Mouse (Mus musculus) forebrain, embryonic 12.5 days (tissue): ENCODE data around the gene Cnnm4. TPM values are rescaled to one million over a fixed set of nuclear protein-coding genes. Genes with fewer than 3 reads are reported as not detected.

Experiments used
- ATAC-seq: fragments of 200-750 bp; cut with Nextera tagmentation; 2 replicates; pipeline ENCODE4 v1.8.0; 2017; ENCODE audit warnings: moderate TSS enrichment; ENCODE audit not compliant: low FRiP score
- H3K27ac ChIP-seq: fragments of 300-500 bp; sonication (generic); 2 replicates; pipeline ENCODE4 v1.5.1; 2016; ENCODE audit warnings: mild to moderate bottlenecking
- H3K27me3 ChIP-seq: fragments of 300-500 bp; sonication (generic); 2 replicates; pipeline ENCODE4 v1.6.1; 2016; ENCODE audit warnings: mild to moderate bottlenecking
- H3K36me3 ChIP-seq: fragments of 300-500 bp; sonication (generic); replicated peaks from 2 replicates; pipeline ENCODE4 v1.6.1; 2016; ENCODE audit warnings: mild to moderate bottlenecking
- H3K4me1 ChIP-seq: fragments of 300-500 bp; sonication (generic); 2 replicates; pipeline ENCODE4 v1.6.1; 2016
- H3K4me2 ChIP-seq: fragments of 300-500 bp; sonication (generic); 2 replicates; pipeline ENCODE4 v1.6.1; 2016; ENCODE audit warnings: mild to moderate bottlenecking, moderate library complexity
- H3K4me3 ChIP-seq: fragments of 300-500 bp; sonication (generic); replicated peaks from 2 replicates; pipeline ENCODE4 v1.5.1; 2016; ENCODE audit warnings: mild to moderate bottlenecking
- H3K9ac ChIP-seq: fragments of 300-500 bp; sonication (generic); 2 replicates; pipeline ENCODE4 v1.6.1; 2016; ENCODE audit warnings: mild to moderate bottlenecking
- H3K9me3 ChIP-seq: fragments of 300-500 bp; sonication (generic); 2 replicates; pipeline ENCODE4 v1.6.1; 2016
- WGBS: fragments of 180-500 bp; shearing (Covaris S2); methylation state at CpG from one replicate; pipeline ENCODE4 v1.1.7; 2016; 5-methylcytosine and 5-hydroxymethylcytosine counted together
- microRNA-seq: library from miRNA; unstranded; fragments of <30 nt; microRNA quantifications from one replicate; pipeline ENCODE4, GENCODE M21; 2017
- polyA plus RNA-seq: library from polyadenylated mRNA; unstranded; fragments of >200 nt; fragmentation: Nextera tagmentation; extraction: Ambion mirVana; gene quantifications from 2 replicates; pipeline ENCODE4 v1.2.1, GENCODE M21; 2016

Gene Cnnm4
- polyA plus RNA-seq, 1 experiment from 2014 or later: 9.9 TPM

- Histone ChIP-seq H3K27ac (no peak overlapping the region), H3K36me3 (peaks cover 64% of the 10 kb centered on the region), H3K4me2 (no peak overlapping the region), H3K9ac (no peak overlapping the region), H3K27me3 (no peaks in the 10 kb centered on the region), H3K4me3 (no peak overlapping the region), H3K9me3 (no peaks in the 10 kb centered on the region), H3K4me1 (peaks cover 45% of the 10 kb centered on the region)
- WGBS: 89% methylated on average over 18 of the region's 18 CpGs
- ATAC-seq: no peak
These were observed 78.1 kb downstream of the Cnnm4 start for GRCm38 (mm10) chr1:36549491-36549890.

DNA sequence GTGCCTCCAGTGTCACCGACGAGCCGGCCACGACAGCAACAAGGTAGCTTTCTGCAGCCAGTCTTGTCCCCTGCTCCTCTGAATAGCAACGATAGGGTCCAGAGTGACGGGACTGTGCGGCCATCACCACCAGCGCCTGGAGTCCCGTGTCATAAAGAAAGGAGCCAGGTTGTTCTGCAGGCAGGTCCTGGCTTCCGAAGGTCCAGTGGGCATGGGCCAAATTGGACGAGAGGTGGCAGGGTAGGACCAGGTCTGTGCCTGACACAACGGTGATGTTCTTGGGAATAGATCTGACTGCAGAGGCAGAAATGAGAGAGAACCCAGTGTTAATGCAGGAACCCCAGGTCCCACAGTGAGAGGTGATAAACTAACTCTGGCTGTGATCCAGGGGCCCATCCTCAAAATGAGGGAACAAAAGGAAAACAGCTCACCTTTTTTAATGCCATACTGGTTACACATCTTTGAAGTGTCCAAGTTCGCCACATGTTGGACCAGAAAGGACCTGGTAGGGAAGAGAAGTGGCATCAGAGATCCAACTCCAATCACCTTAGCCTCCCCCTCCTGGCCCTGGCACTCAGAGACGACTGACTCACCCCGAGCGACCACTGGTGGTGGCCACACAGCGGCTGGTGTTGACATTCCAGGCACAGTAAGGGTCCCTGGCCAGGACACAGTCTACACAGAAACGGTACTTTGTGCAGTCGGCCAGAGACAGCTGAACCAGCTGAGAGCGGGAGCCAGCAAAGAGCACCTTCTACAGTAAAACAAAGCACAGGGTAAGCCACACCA lies 78.8 kb downstream of the Cnnm4 start:
- WGBS: 85% methylated on average over 20 of the region's 20 CpGs

DNA sequence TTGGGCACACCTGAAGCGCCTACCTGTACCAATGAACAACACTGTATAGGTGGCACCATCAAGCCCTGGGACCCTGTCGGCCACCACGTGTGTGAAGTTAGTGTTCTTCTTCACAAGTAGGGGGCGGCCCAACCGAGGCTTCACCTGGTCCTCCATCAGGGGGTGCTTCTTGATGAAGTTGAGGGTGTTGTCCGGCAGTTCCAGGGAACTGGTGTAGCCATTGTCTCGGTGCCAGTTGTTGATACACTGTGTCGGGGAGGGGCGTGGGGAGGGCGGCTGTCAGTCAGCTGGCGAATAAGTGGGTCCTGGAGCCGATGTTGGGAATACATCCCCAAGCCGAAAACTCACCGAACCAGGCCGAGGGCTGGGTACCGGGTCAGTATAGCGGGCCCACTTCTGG lies 80.5 kb downstream of the Cnnm4 start:
- H3K4me3 ChIP-seq: no peak overlapping the region
- no peak overlapping the region for H3K4me2 ChIP-seq
- no peak for ATAC-seq
- H3K27ac ChIP-seq: no peak overlapping the region
- no peaks in the 10 kb centered on the region for H3K9me3 ChIP-seq
- H3K9ac ChIP-seq: no peak overlapping the region
- no peaks in the 10 kb centered on the region for H3K27me3 ChIP-seq
- peaks cover 76% of the 10 kb centered on the region for H3K36me3 ChIP-seq
- 90% methylated on average over 17 of the region's 17 CpGs for WGBS
- peaks cover 48% of the 10 kb centered on the region for H3K4me1 ChIP-seq

More for the DNA sequence above, 78.8 kb downstream of the Cnnm4 start:
- Histone ChIP-seq H3K4me1 (peaks cover 52% of the 10 kb centered on the region), H3K9ac (no peak overlapping the region), H3K4me2 (no peak overlapping the region), H3K4me3 (no peak overlapping the region), H3K27me3 (no peaks in the 10 kb centered on the region), H3K27ac (no peak overlapping the region), H3K36me3 (peaks cover 72% of the 10 kb centered on the region), H3K9me3 (no peaks in the 10 kb centered on the region)
- ATAC-seq: no peak

GRCm38 (mm10) chr1:36552506-36552905 lies 81.1 kb downstream of the Cnnm4 start:
- no peak overlapping the region for H3K27ac ChIP-seq
- no peaks in the 10 kb centered on the region for H3K27me3 ChIP-seq
- H3K9me3 ChIP-seq: no peaks in the 10 kb centered on the region
- no peak overlapping the region for H3K9ac ChIP-seq
- 91% methylated on average over 16 of the region's 16 CpGs for WGBS
- no peak for ATAC-seq
- no peak overlapping the region for H3K4me2 ChIP-seq
- peaks cover 76% of the 10 kb centered on the region for H3K36me3 ChIP-seq
- no peak overlapping the region for H3K4me3 ChIP-seq
- peaks cover 46% of the 10 kb centered on the region for H3K4me1 ChIP-seq

DNA sequence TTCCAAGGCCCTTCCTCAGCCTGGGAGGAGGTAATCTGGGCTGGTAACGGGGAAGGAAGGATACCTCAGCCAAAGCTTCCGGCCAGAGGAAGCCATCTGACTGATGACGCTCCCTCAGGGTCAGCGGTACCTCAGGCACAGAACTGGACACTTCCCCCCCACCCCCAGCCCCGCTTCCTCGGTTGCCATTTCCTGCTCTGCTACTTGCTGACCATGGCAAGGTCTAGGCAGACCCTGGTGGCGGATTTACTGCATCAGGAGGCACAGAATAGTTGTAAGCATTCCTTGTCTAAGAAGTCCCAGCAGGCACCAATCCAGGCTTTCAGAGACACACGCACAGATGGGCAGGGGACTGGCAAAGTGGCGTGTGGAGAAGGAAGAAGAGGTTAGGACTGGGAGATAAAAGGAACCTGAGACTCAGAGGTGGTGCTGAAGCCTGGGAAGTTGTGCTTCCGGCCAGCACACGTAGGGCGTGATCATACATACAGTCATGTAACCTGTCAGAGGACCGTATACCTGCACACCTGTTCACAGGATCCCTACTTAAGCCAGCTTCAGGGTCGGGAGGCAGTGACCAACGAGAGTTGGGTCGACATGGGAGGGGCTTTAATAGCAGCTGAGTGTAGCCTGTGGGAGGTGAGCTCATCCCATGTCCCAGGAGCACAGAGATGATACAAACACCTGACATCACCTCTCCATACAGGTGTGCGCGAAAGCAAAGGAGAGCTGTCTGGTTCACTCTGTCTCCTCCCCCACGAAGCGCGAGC lies 83.4 kb downstream of the Cnnm4 start:
- WGBS: 84% methylated on average over 21 of the region's 21 CpGs
- peaks cover 58% of the 10 kb centered on the region for H3K36me3 ChIP-seq
- no peaks in the 10 kb centered on the region for H3K9me3 ChIP-seq
- peak overlapping the region; percentile 98 for H3K27ac ChIP-seq
- H3K4me1 ChIP-seq: peaks cover 34% of the 10 kb centered on the region
- no peak for ATAC-seq
- peaks cover 11% of the 10 kb centered on the region for H3K27me3 ChIP-seq
- peak overlapping the region; percentile 96 for H3K4me3 ChIP-seq
- H3K4me2 ChIP-seq: peak overlapping the region; percentile 99
- H3K9ac ChIP-seq: peak overlapping the region; percentile 92

GRCm38 (mm10) chr1:36555798-36556395 lies 84.5 kb downstream of the Cnnm4 start:
- Histone ChIP-seq H3K27ac (peak overlapping the region; percentile 98), H3K4me2 (peak overlapping the region; percentile 99), H3K9me3 (no peaks in the 10 kb centered on the region), H3K27me3 (peaks cover 20% of the 10 kb centered on the region), H3K36me3 (peaks cover 47% of the 10 kb centered on the region), H3K9ac (peak overlapping the region; percentile 92), H3K4me1 (peaks cover 33% of the 10 kb centered on the region), H3K4me3 (peak overlapping the region; percentile 96)
- WGBS: 4% methylated on average over 8 of the region's 8 CpGs
- ATAC-seq: no peak

DNA sequence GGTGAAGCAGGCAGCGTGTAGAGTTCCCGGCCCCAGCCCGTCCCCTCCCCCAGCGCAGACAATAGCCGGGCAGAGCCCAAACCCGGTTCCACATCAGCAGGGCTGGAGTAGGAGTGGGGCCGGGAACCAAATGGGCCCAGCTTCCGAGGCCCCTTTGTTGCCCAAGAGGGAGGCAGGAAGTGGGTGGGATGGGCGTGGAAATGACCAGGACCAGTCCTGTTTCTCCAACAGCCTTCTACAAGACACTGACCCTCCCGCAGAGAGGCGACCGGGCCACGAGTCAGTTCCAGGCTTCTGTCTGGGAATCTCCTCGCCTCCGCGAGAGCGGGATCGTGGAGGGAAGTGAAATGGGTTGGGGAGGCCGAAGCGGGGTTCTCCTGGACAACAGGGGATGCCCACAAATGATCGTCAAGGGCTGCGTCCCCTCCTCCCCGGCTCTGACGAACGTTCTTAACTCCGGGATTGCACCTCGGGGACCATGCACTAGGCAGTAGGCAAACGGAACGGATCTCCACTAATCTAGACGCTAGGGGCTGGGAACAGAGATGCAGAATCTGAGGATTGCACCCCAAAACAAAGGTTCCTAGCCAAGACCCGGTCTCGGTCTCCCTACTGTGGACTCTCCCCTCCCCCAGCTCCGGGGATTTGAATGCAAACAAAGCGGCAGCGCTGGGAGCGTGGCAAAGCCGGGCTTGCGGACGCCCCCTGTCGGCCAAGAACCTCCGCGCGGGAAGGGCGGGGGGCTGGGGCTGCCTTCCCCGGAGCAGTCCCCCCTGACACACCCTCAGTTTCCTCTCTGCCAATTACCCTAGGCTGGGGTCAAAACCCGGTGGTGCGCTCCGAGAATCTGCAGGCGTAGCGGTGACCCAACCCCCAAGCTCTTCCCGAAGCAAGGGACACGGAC lies 85.4 kb downstream of the Cnnm4 start:
- Histone ChIP-seq H3K9me3 (no peaks in the 10 kb centered on the region), H3K9ac (peak overlapping the region; percentile 92), H3K4me1 (peaks cover 33% of the 10 kb centered on the region), H3K27ac (peak overlapping the region; percentile 98), H3K36me3 (peaks cover 38% of the 10 kb centered on the region), H3K4me2 (peak overlapping the region; percentile 99), H3K4me3 (peak overlapping the region; percentile 96), H3K27me3 (peaks cover 22% of the 10 kb centered on the region)
- WGBS: under 1% methylated on average over 52 of the region's 52 CpGs
- ATAC-seq: peak; percentile 88

GRCm38 (mm10) chr1:36557457-36558011 lies 86.1 kb downstream of the Cnnm4 start:
- peak overlapping the region; percentile 96 for H3K4me3 ChIP-seq
- H3K9me3 ChIP-seq: no peaks in the 10 kb centered on the region
- peak overlapping the region; percentile 98 for H3K27ac ChIP-seq
- peaks cover 25% of the 10 kb centered on the region for H3K27me3 ChIP-seq
- H3K4me1 ChIP-seq: peaks cover 33% of the 10 kb centered on the region
- 0% methylated on average over 45 of the region's 48 CpGs for WGBS
- H3K9ac ChIP-seq: peak overlapping the region; percentile 92
- H3K36me3 ChIP-seq: peaks cover 31% of the 10 kb centered on the region
- ATAC-seq: peak; percentile 57
- H3K4me2 ChIP-seq: peak overlapping the region; percentile 99

Small RNAs within 50 kb of the gene (microRNA-seq; reads per million reads assigned to microRNA genes)
- gene Gm47280: not detected

Other genes with a start within 250 kb of the Cnnm4 start
- 59.8 and 65.3 TPM in 2 replicates for gene Uggt1, start 226.9 kb upstream of the Cnnm4 start, polyA plus RNA-seq
- 0.34 and 0.45 TPM in 2 replicates for gene Neurl3, start 196.9 kb upstream of the Cnnm4 start, polyA plus RNA-seq
- 2.0 and 2.1 TPM in 2 replicates for gene Arid5a, start 163.9 kb upstream of the Cnnm4 start, polyA plus RNA-seq
- 47.2 and 48.0 TPM in 2 replicates for gene Kansl3, start 102.4 kb upstream of the Cnnm4 start, polyA plus RNA-seq
- gene Fer1l5, start 99.3 kb upstream of the Cnnm4 start, polyA plus RNA-seq: 2.0 and 2.5 TPM in 2 replicates
- 67.1 and 71.4 TPM in 2 replicates for gene Lman2l, start 26.3 kb upstream of the Cnnm4 start, polyA plus RNA-seq
- gene Cnnm3, start 40.2 kb downstream of the Cnnm4 start, polyA plus RNA-seq: 3.4 and 4.5 TPM in 2 replicates
- 14.8 and 15.0 TPM in 2 replicates for gene Ankrd23, start 65.3 kb downstream of the Cnnm4 start, polyA plus RNA-seq
- 0.50 TPM in 1 of 2 replicates, not detected in the other for gene Gm42417, start 67.8 kb downstream of the Cnnm4 start, polyA plus RNA-seq
- 16.7 and 17.9 TPM in 2 replicates for gene Ankrd39, start 75.8 kb downstream of the Cnnm4 start, polyA plus RNA-seq
- gene Sema4c, start 86.7 kb downstream of the Cnnm4 start, polyA plus RNA-seq: 29.8 and 31.7 TPM in 2 replicates
- gene Fam178b, start 211.6 kb downstream of the Cnnm4 start, polyA plus RNA-seq: 0.18 TPM in 1 of 2 replicates, not detected in the other
- gene Cox5b, start 219.8 kb downstream of the Cnnm4 start, polyA plus RNA-seq: 447 and 453 TPM in 2 replicates
- gene 4933424G06Rik, start 238.5 kb downstream of the Cnnm4 start, polyA plus RNA-seq: 0.41 TPM in 1 of 2 replicates, not detected in the other
- gene Actr1b, start 242.8 kb downstream of the Cnnm4 start, polyA plus RNA-seq: 102 and 105 TPM in 2 replicates